Mouse (Mus musculus) embryonic fibroblast, embryonic 13.5 days (primary cell): Measurements from ENCODE around the gene Rab11fip5. TPM values are rescaled to one million over a fixed set of nuclear protein-coding genes. Genes with fewer than 3 reads are reported as not detected.

ENCODE experiments used
- H3K27ac ChIP-seq: 2 replicates; pipeline ENCODE4 v1.5.1; 2012; ENCODE audit warnings: low read length, control low read depth, inconsistent platforms; ENCODE audit not compliant: insufficient read depth
- H3K4me1 ChIP-seq: 2 replicates; pipeline ENCODE4 v1.6.1; 2011; ENCODE audit warnings: low read length; ENCODE audit not compliant: control insufficient read depth, insufficient read depth
- H3K4me3 ChIP-seq: 2 replicates; pipeline ENCODE4 v1.5.1; 2011; ENCODE audit warnings: mild to moderate bottlenecking, control low read depth, low read length; ENCODE audit not compliant: insufficient read depth
- CTCF ChIP-seq: IDR thresholded peaks from 2 replicates; pipeline ENCODE4 v1.5.1; 2011; ENCODE audit warnings: mild to moderate bottlenecking, control low read depth, low read length, moderate library complexity, borderline replicate concordance; ENCODE audit not compliant: insufficient read depth
- POLR2A ChIP-seq: IDR thresholded peaks from 2 replicates; pipeline ENCODE4 v1.6.1; 2011; ENCODE audit warnings: low read depth, mild to moderate bottlenecking, control low read depth, low read length, moderate library complexity
- polyA plus RNA-seq: library from polyadenylated mRNA; stranded (reverse); fragments of >200 nt; gene quantifications from 2 replicates; pipeline ENCODE4 v1.2.4, GENCODE M21; 2011; ENCODE audit warnings: low read depth; ENCODE audit not compliant: missing spikeins, insufficient read length

Rab11fip5 gene
- polyA plus RNA-seq, 1 experiment, result 27.2 TPM

DNA sequence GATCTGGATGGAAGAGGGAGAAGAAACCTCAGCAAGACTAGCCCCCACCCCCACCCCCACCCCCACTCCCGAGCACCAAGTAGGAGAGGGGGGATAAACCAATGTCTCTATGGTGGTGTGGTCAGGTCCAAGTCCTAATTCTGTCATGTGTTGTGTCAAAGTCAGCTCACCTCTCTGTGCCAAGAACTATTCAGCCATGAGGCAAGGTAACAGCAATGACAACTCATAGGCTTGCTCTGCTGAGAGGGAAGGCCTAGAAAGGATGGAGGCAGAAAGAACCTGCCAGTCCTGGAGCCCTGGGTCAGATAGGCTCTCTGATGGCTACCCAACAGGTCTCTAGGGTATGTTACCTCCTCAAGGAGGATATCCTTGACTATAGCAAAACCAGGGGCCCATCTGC, 6.3 kb downstream of the Rab11fip5 start:
- TF ChIP-seq CTCF, result no peak
- TF ChIP-seq POLR2A, result no peak
- H3K27ac ChIP-seq, result no peak overlapping the region
- H3K4me1 ChIP-seq, result peaks cover 15% of the 10 kb centered on the region
- H3K4me3 ChIP-seq, result no peak overlapping the region

DNA sequence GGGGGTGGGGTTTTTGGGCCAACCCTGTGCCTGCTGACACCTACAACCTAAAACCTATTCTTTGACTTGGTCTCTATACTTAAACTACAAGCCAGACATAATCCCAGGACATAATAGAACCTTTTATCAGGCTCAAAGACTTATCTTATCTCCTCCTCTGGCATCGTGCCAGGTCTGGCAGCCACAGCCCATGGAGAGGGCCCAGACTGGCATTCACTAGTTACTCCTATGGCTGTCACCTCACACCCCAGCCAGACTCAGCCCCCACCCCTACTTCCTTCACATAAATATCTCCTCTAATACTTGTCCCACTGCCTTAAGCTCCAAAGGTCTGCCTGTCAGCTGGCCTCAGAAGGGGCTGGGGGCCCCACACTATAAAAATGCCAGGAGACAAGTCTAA, 8.0 kb downstream of the Rab11fip5 start:
- Histone ChIP-seq H3K4me3 (no peak overlapping the region), H3K27ac (no peak overlapping the region), H3K4me1 (peaks cover 15% of the 10 kb centered on the region)
- TF ChIP-seq CTCF, result no peak

DNA sequence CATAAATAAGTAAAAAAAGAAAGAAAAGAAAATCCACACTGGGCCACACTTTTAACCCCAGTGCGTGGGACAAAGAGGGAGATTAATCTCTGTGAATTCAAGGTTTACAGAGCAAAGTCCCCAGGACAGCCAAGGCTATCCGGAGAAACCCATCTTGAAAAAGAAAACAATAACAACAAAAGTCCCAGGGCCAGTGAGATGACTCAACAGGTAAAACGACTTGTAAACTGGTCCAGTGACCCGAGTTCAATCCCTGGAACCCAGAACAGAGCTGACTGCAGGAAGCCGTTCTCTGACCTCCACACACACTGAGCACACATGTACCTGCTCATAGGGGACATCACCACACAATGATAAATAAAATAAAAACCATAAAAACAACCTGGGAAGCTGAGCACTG, 10.0 kb downstream of the Rab11fip5 start:
- TF ChIP-seq CTCF (no peak), POLR2A (no peak)
- H3K27ac ChIP-seq, result no peak overlapping the region
- H3K4me3 ChIP-seq, result no peak overlapping the region
- H3K4me1 ChIP-seq, result peaks cover 12% of the 10 kb centered on the region

DNA sequence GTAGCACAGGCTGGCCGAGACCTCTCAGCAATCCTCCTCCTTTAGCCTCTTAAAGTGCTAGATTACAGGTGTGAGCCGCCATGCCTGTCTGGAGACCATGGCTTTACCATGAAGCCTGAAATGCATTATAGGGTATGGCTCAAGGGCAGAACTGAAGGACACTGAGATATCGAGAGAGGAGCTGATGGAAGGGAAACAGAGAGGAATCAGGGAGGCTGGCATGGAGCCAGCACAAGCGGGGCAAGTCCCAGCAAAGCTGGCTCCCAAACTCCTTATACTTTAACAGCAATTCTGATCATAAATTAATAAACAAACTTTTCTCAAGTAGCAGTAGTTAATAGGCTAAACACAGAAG, 10.6 kb downstream of the Rab11fip5 start:
- Histone ChIP-seq H3K4me1 (peaks cover 9% of the 10 kb centered on the region), H3K27ac (no peak overlapping the region), H3K4me3 (no peak overlapping the region)
- TF ChIP-seq CTCF (no peak), POLR2A (no peak)

DNA sequence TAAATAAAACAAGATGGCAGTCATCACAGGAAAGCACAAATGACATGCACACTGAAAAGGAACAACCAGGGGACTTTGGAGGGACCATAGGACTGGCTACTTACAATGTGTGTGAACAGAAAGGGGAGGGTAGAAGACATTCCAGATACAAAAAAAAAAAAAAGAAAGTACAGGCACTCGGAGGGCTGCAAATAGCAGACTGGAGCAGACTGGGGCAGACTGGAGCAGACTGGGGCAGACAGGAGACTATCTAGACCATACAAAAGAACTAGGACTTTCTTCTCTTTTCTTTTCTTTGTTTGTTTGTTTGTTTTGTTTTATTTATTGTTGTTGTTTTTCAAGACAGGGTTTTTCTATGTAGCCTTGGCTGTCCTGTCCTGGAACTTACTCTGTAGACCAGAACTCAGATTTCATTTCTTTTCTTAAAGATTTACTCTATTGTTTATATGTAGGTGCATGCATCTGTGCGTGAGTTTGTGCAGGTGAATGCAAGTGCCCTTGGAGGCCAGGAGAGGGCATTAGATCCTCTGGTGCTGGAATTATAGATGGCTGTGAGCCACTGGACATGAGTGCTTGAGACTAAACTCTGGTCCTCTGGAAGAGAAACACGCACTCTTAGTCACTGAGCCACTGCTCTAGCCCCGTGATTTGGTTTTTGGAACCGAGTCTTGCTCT, 11.1 kb downstream of the Rab11fip5 start:
- no peak overlapping the region for H3K4me3 ChIP-seq
- H3K4me1 ChIP-seq, result peaks cover 5% of the 10 kb centered on the region; the same call in 1 of the 2 replicates
- no peak for TF ChIP-seq POLR2A
- no peak for TF ChIP-seq CTCF
- H3K27ac ChIP-seq, result no peak overlapping the region

DNA sequence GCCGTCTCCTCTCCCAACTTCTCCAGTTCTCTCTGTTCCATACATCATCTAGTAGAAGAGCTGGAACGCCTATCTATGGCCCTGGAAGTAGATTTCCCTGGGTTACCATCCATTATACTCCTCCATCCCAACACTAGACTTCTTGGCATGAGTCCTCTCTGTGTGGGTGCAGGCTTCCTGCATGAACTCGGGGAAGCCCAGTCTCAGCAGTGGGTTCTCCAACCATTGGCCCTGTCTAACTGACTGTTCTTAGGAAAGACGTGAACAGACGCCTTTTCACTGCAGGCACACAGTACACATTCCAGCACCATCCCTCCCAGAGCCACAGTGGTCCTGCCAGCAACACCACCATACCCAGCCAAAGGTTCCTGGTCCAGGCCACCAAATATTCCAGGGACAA, 11.8 kb downstream of the Rab11fip5 start:
- H3K27ac ChIP-seq, result no peak overlapping the region
- H3K4me3 ChIP-seq, result no peak overlapping the region
- H3K4me1 ChIP-seq, result 0 out of 2 replicates have a peak, but pooled peaks cover 2% of the 10 kb centered on the region
- TF ChIP-seq POLR2A, result no peak
- TF ChIP-seq CTCF, result no peak

DNA sequence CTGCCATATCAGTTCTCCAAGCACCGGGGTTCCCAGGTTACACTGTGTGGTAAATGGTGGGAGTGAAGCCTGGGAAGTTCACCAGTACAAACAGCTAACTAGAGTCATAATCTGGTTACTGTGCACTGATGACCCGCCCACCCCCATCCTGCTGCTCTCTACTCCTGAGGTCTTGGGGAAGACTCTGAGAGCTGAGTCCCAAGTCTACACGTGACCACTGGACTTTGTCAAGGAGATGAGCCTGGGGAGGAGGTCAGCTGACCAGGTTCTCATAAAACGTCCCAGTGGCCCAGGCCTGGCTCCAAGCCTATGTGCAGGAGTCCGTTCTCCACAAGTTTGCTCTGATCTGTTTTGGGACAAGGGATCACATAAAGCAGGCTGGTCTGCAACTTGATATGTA, 14.1 kb downstream of the Rab11fip5 start:
- TF ChIP-seq POLR2A (no peak), CTCF (no peak)
- H3K27ac ChIP-seq, result no peak overlapping the region
- H3K4me3 ChIP-seq, result no peak overlapping the region
- no peaks in the 10 kb centered on the region for H3K4me1 ChIP-seq

DNA sequence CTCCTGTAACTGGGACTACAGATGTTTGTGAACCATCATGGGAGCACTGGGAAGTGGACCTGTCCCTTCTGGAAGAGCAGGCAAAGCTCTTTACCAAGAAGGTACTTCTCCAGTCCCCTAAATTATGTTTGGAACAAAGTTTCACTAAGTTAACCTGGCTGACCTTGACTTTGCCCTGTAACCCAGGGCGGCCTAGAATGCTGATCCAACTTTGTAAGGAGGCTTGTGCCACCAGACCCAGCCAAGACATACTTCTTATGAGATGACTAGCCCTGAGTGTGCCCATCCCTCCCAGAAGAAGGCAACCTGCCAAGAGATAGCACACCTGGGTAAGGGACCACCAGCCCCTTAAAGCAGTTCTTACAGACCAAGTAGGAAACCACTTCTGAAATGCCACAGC, 15.6 kb downstream of the Rab11fip5 start:
- TF ChIP-seq POLR2A, result no peak
- no peak for TF ChIP-seq CTCF
- Histone ChIP-seq H3K27ac (no peak overlapping the region), H3K4me1 (no peaks in the 10 kb centered on the region)

DNA sequence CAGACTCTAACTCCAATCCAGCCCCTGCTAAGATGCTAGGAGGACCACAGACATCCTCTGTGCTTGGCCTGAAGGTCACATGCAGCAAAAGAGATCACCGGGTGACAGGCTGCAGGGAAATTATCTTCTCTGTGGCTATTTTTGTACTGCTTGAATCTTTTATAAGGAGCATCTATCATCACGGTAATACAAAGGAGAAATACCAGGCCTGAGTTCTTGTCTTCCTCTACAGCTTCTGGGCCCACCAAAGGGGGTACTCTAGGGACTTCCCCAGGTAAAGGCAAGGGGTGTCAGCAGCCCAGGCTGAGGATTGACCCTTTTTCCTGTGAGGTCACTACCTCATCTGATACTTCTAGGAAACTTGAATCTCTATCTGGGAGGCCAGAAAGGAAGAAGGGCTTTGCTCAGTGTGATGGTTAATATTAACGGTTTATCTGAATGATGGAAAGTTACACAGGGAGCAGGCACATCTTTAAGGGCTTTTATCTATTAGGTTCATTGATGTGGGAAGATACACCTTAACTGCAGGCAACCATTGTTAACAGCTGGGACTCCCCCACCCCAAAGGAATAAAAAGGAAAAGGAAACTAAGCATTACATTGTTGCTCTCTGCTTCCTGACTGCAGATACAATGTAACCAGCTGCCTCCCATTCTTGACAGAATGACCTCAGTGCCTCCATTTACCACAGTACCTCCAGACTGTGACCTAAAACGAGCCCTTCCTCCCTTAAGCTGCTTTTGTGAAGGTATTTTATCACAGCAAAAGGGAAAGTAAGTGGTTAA, 17.6 kb downstream of the Rab11fip5 start:
- Histone ChIP-seq H3K4me3 (no peak overlapping the region), H3K27ac (no peak overlapping the region), H3K4me1 (no peaks in the 10 kb centered on the region)
- TF ChIP-seq CTCF, result no peak
- no peak for TF ChIP-seq POLR2A

More for the DNA sequence above, 15.6 kb downstream of the Rab11fip5 start:
- H3K4me3 ChIP-seq, result no peak overlapping the region

DNA sequence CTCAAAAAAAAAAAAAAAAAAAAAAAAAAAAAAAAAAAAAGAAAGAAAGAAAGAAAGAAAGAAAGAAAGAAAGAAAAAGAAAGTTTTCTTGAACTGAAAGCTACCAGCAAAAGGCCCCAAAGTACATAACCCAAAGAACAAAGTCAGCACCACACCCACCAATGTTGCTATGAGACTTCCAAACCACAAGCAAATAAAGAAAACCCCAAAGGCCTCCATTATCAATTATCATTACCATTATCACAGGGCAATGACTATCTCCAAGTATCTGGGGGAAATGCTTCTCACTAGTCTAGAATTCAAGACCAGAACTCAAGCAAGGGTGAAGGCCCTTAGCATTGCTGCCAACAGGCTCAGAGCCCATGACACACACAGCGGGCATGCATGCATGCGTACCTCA, 18.7 kb downstream of the Rab11fip5 start:
- no peak for TF ChIP-seq POLR2A
- TF ChIP-seq CTCF, result no peak
- H3K4me3 ChIP-seq, result no peak overlapping the region
- no peak overlapping the region for H3K27ac ChIP-seq
- H3K4me1 ChIP-seq, result no peaks in the 10 kb centered on the region
